Mouse (Mus musculus) stomach, embryonic 16.5 days (tissue): ENCODE results near the gene Tmem198. TPM values are rescaled to one million over a fixed set of nuclear protein-coding genes. Genes with fewer than 3 reads are reported as not detected.
A peak's percentile ranks its signal among the peaks of the same experiment; 100 is the strongest.

Experiments
- ATAC-seq: fragments of 200-750 bp; cut with Nextera tagmentation; 2 replicates; pipeline ENCODE4 v1.8.0; 2017; ENCODE audit warnings: moderate number of reproducible peaks, moderate TSS enrichment; ENCODE audit not compliant: insufficient read depth, low FRiP score
- H3K27ac ChIP-seq: fragments of 300-500 bp; sonication (generic); 2 replicates; pipeline ENCODE4 v1.5.1; 2014; ENCODE audit warnings: low read length
- H3K27me3 ChIP-seq: fragments of 300-500 bp; sonication (generic); 2 replicates; pipeline ENCODE4 v1.6.1; 2014; ENCODE audit warnings: low read length, control low read depth, mixed read lengths; ENCODE audit not compliant: control insufficient read depth, insufficient read depth
- H3K36me3 ChIP-seq: fragments of 300-500 bp; sonication (generic); 2 replicates; pipeline ENCODE4 v1.6.1; 2014; ENCODE audit warnings: low read length; ENCODE audit not compliant: control insufficient read depth, insufficient read depth
- H3K4me1 ChIP-seq: fragments of 300-500 bp; sonication (generic); 2 replicates; pipeline ENCODE4 v1.6.1; 2014; ENCODE audit warnings: low read length, control low read depth, mixed read lengths; ENCODE audit not compliant: control insufficient read depth, insufficient read depth
- H3K4me2 ChIP-seq: fragments of 300-500 bp; sonication (generic); 2 replicates; pipeline ENCODE4 v1.6.1; 2014; ENCODE audit warnings: low read depth, low read length, mixed read lengths
- H3K4me3 ChIP-seq: fragments of 300-500 bp; sonication (generic); replicated peaks from 2 replicates; pipeline ENCODE4 v1.5.1; 2014; ENCODE audit warnings: mild to moderate bottlenecking, low read length
- H3K9ac ChIP-seq: fragments of 300-500 bp; sonication (generic); 2 replicates; pipeline ENCODE4 v1.6.1; 2014; ENCODE audit warnings: low read length
- H3K9me3 ChIP-seq: fragments of 300-500 bp; sonication (generic); replicated peaks from 2 replicates; pipeline ENCODE4 v1.6.1; 2016; ENCODE audit warnings: low read length, control low read depth; ENCODE audit not compliant: control insufficient read depth
- WGBS: fragments of 180-500 bp; shearing (Covaris S2); extraction: QIAGEN DNeasy Blood & Tissue Kit; methylation state at CpG from one replicate; pipeline ENCODE4 v1.1.7; 2014; 5-methylcytosine and 5-hydroxymethylcytosine counted together
- polyA plus RNA-seq: library from polyadenylated mRNA; unstranded; fragments of >200 nt; fragmentation: Nextera tagmentation; extraction: Ambion mirVana; gene quantifications from 2 replicates; pipeline ENCODE4 v1.2.1, GENCODE M21; 2015

Gene Tmem198
- polyA plus RNA-seq: 1.6 and 2.1 TPM in 2 replicates

GRCm38 (mm10) chr1:75478916-75479634 lies at the start of gene Tmem198, which contains the start of gene Chpf:
Gene Tmem198, plus strand, starts transcription at chr1:75479532.
Gene Chpf, minus strand, starts transcription at chr1:75479307.
- Histone ChIP-seq H3K36me3 (peaks cover 10% of the 10 kb centered on the region), H3K9me3 (no peaks in the 10 kb centered on the region), H3K9ac (peak within 1 kb of the TSS; percentile 83), H3K27ac (peak within 1 kb of the TSS; percentile 78), H3K4me3 (peak within 1 kb of the TSS; percentile 75), H3K4me1 (peaks cover 18% of the 10 kb centered on the region; the same call in 1 of the 2 replicates), H3K4me2 (peak within 1 kb of the TSS; percentile 51), H3K27me3 (peaks cover 30% of the 10 kb centered on the region)
- ATAC-seq: peak; percentile 92
- WGBS: under 1% methylated on average over 64 of the region's 76 CpGs

DNA sequence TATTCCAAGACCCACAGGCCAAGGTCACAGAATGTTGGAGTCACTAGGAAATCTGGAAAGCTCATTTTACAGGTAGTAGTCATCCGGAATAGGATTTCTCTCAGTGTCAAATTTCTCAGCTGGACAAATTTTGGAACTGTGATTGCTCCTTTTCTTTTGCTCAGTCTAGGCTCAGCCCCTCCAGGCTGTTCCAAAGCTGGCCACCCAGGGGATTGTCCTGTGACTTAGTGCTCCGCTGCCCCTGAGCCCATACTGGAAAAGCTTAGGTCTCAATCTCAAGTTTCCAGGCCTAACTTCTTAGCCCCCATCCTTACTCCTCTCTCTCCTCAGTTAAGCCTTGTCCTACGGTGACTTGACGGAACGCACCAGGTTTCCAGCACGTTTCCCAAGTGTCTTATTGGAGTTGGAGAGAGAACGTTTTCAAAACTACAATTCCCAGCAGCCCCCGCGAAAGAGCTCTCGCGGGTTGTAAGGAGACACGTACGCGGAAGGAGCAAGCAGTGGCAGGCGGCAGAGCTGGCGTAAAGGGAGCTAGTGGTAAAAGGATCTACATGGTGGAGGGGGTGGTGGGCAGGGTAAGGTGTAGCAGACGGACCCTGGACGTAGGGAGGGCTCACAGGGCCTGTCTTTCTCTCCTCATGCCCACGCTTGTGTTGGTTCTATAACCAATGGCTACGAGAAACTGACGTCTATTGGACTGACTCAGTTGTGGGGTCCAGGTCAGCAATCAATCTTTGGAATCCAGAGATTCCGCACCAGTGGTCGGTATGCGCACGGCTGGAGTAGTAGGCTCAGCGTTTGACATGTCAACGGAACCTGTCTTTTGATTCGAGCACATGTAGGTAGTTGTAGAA lies 43.6 kb upstream of the Tmem198 start, which contains the start of gene Gmppa:
TSS of gene Gmppa (plus strand) at position 456 of the 854 bp plus-strand sequence.
- peaks cover 13% of the 10 kb centered on the region for H3K4me1 ChIP-seq
- H3K9ac ChIP-seq: peak within 1 kb of the TSS; percentile 88
- H3K36me3 ChIP-seq: no peaks in the 10 kb centered on the region
- H3K9me3 ChIP-seq: no peaks in the 10 kb centered on the region
- H3K27ac ChIP-seq: peak within 1 kb of the TSS; percentile 75
- ATAC-seq: peak; percentile 83
- WGBS: 5% methylated on average over 28 of the region's 28 CpGs
- peak within 1 kb of the TSS; percentile 81 for H3K4me2 ChIP-seq
- H3K4me3 ChIP-seq: peak within 1 kb of the TSS; percentile 77
- no peaks in the 10 kb centered on the region for H3K27me3 ChIP-seq

- H3K9me3 ChIP-seq: no peaks in the 10 kb centered on the region
- H3K36me3 ChIP-seq: no peaks in the 10 kb centered on the region
- H3K9ac ChIP-seq: no peak overlapping the region
- peaks cover 13% of the 10 kb centered on the region for H3K4me1 ChIP-seq
- no peak for ATAC-seq
- no peak overlapping the region for H3K4me3 ChIP-seq
- H3K4me2 ChIP-seq: no peak overlapping the region
- H3K27me3 ChIP-seq: no peaks in the 10 kb centered on the region
- 70% methylated on average over 8 of the region's 9 CpGs for WGBS
- H3K27ac ChIP-seq: no peak overlapping the region
Observed at GRCm38 (mm10) chr1:75438782-75439181, 40.5 kb upstream of the Tmem198 start.

GRCm38 (mm10) chr1:75440661-75441060 lies 38.7 kb upstream of the Tmem198 start:
- Histone ChIP-seq H3K4me2 (no peak overlapping the region), H3K4me3 (no peak overlapping the region), H3K27me3 (peaks cover 7% of the 10 kb centered on the region), H3K9me3 (no peaks in the 10 kb centered on the region), H3K36me3 (no peaks in the 10 kb centered on the region), H3K27ac (no peak overlapping the region), H3K4me1 (peaks cover 17% of the 10 kb centered on the region), H3K9ac (no peak overlapping the region)
- no peak for ATAC-seq
- WGBS: 93% methylated on average over 7 of the region's 7 CpGs

GRCm38 (mm10) chr1:75441471-75441996 lies 37.8 kb upstream of the Tmem198 start:
- H3K9me3 ChIP-seq: no peaks in the 10 kb centered on the region
- no peak overlapping the region for H3K9ac ChIP-seq
- no peak overlapping the region for H3K4me2 ChIP-seq
- peaks cover 7% of the 10 kb centered on the region for H3K27me3 ChIP-seq
- WGBS: 88% methylated on average over 15 of the region's 15 CpGs
- no peak overlapping the region for H3K4me3 ChIP-seq
- H3K4me1 ChIP-seq: peaks cover 22% of the 10 kb centered on the region
- no peaks in the 10 kb centered on the region for H3K36me3 ChIP-seq
- no peak for ATAC-seq
- no peak overlapping the region for H3K27ac ChIP-seq

DNA sequence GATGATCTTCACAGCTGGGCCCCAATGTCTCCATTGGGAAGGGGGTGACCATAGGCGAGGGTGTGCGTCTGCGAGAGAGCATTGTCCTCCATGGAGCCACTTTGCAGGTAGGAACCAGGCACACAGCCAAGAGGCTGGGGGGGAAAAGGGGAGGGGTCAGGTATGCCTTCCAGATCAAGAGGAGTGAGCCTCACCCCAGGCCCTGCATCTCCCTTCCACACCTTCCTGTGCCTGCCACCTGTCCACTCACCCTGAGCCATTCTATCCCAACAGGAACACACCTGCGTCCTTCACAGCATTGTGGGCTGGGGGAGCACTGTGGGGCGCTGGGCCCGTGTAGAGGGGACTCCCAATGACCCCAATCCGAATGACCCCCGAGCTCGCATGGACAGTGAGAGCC lies 37.2 kb upstream of the Tmem198 start:
- 76% methylated on average over 9 of the region's 9 CpGs for WGBS
- H3K9me3 ChIP-seq: no peaks in the 10 kb centered on the region
- H3K4me1 ChIP-seq: peaks cover 23% of the 10 kb centered on the region
- H3K4me2 ChIP-seq: no peak overlapping the region
- peaks cover 11% of the 10 kb centered on the region for H3K27me3 ChIP-seq
- H3K36me3 ChIP-seq: no peaks in the 10 kb centered on the region
- no peak for ATAC-seq
- no peak overlapping the region for H3K27ac ChIP-seq
- no peak overlapping the region for H3K4me3 ChIP-seq
- H3K9ac ChIP-seq: no peak overlapping the region

DNA sequence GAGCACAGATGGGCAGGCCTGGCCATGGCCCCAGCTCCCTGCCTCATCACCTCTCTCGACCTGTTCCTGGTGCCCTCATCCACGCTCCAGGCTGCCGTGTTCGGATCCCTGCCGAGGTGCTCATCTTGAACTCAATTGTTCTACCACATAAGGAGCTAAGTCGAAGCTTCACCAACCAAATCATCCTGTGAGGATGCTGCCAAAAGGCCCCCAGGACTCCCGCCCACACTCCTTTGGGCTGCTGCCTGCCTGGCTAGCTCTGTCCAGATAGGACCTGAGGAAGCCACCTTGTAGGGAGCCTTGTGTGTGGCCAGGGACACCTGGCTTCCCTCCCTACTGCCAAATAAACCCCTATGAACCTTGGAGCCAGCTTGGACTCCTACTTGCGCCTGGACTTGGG lies 36.5 kb upstream of the Tmem198 start:
- 60% methylated on average over 8 of the region's 8 CpGs for WGBS
- Histone ChIP-seq H3K36me3 (no peaks in the 10 kb centered on the region), H3K9ac (no peak overlapping the region), H3K9me3 (no peaks in the 10 kb centered on the region), H3K27me3 (peaks cover 17% of the 10 kb centered on the region), H3K4me1 (peaks cover 29% of the 10 kb centered on the region), H3K4me2 (no peak overlapping the region), H3K4me3 (no peak overlapping the region), H3K27ac (no peak overlapping the region)
- no peak for ATAC-seq

DNA sequence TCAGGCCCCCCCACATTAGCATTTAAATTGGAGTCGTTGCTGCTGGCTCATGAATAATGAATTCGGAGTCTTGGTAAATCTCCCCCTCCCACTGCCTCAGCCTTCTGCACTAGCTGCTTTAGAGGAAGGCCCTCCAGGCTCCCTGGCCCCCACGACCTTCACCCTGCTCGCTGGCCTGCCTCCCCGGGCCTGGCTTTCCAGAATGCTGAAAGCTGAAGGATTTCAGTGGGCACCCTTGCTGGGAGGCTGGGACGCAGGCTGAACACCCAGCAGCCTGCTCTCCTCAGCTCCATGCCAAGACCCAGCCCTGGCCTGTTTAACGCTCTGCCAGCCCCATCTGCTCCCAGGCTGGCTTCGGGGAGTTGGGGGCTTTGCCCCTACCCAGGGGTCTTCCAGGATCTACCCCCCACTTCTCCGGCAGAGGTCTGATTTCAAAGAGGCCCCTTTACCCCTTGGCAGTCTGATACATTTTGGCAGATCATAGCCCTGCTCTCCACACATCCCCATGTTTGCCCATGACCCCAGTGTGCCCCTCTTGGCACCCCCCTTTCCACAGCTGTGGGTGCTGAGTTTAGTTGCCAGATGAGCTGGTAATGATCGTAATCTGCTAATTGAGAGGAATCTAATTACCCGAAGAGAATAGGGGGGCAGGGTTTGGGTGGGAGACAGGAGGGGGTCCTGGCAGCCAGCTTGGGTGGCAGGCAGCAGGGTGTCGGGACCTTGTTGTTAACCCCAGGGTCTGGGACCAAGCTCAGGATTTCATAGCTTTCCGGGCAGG lies 35.9 kb upstream of the Tmem198 start:
- H3K4me2 ChIP-seq: no peak overlapping the region
- no peaks in the 10 kb centered on the region for H3K9me3 ChIP-seq
- no peak overlapping the region for H3K4me3 ChIP-seq
- H3K9ac ChIP-seq: no peak overlapping the region
- H3K4me1 ChIP-seq: peaks cover 35% of the 10 kb centered on the region
- peaks cover 20% of the 10 kb centered on the region for H3K27me3 ChIP-seq
- no peak for ATAC-seq
- no peaks in the 10 kb centered on the region for H3K36me3 ChIP-seq
- H3K27ac ChIP-seq: no peak overlapping the region
- WGBS: 54% methylated on average over 13 of the region's 13 CpGs
